Mouse (Mus musculus) right cerebral cortex, postnatal 4 days (tissue): ENCODE measurements at regions not wholly inside any gene's neighbourhood (a gene's known extent, or its start where the extent isn't known, plus 50 kb on each side); places are given as distances from the start of the nearest gene placed in this dataset.
"Not testable (repeated sequence)": the region's sequence is repeated elsewhere in the genome, so short reads cannot be mapped to it uniquely, and the experiment has no call there.

Experiments used
- DNase-seq: peaks from one replicate; pipeline ENCODE4 v3.0.0-alpha.2; 2022

DNA sequence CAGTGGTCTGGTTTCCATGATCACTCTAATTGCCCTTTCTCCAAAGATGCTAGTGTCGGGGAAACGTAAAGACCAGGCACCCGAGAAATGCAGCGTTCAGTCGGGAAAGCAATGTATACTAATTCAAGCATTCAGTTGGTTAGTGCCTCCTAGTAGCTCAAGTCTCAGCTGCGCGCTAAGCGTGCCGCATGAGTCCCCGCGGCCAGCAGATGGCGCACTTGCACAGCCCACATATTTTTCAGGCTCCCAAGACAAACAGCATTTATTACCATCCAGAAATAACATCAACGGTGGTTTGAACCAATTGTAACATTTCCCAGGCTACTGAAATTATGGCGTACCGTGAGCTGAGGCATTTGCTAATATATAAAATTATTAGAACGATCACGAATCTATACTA is 222.3 kb downstream of the Brms1l start:
- DNase-seq = peak; percentile 98

DNA sequence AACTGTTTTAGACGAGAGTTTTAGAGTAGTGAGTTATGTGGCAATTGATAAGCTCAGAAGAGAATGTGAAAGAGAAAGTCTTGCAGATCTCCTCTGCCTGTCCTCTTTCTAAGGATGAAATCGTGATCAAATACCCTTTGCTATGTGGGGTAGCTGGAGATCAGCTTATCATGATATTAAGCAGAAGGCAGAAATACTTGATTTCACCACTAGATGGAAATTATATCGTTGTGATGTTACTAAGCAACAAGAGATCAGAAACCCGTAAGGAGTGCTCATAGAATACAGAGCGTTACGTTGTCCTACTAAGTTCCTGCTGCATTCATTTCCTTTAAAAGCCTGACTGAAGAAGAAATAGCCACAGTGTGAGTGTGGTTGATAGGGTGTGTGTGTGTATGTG is 219.3 kb downstream of the Brms1l start:
- no peak for DNase-seq

GRCm38 (mm10) chr12:56046050-56046449 is 209.9 kb downstream of the Brms1l start:
- DNase-seq = no peak

DNA sequence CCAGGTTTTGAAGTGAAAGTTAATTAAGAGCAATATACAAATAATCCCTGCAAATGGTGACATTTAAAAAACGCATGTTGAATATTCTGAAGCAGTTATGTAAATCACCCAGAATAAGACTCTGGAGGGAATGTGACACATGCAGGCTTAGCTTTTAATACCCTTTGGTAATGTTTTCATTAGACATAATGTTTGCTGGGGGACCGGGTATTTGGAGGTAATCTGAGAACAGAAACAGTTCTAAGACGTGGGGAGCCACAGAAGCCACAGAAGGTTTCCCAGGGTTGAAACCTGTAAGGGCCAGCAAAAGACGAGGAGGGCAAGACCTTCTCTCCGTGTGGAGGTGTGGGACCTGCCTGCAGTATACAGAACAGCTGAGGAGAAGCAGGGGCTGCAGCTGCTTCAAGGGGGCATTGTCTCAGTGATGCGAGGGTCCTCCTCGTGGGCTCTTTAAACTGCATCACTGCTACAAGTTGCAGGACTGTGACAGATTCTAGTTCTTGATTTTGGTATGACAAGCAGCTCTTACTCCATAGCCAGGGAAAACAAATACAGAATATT is 184.9 kb downstream of the Brms1l start:
- DNase-seq = no peak

GRCm38 (mm10) chr12:56020547-56020946 is 184.4 kb downstream of the Brms1l start:
- no peak for DNase-seq

GRCm38 (mm10) chr12:56009976-56010375 is 173.9 kb downstream of the Brms1l start:
- no peak for DNase-seq

GRCm38 (mm10) chr12:56005846-56006245 is 169.7 kb downstream of the Brms1l start:
- no peak for DNase-seq

GRCm38 (mm10) chr12:56005321-56005720 is 169.2 kb downstream of the Brms1l start:
- no peak for DNase-seq

GRCm38 (mm10) chr12:56004479-56004878 is 168.4 kb downstream of the Brms1l start:
- DNase-seq = no peak

DNA sequence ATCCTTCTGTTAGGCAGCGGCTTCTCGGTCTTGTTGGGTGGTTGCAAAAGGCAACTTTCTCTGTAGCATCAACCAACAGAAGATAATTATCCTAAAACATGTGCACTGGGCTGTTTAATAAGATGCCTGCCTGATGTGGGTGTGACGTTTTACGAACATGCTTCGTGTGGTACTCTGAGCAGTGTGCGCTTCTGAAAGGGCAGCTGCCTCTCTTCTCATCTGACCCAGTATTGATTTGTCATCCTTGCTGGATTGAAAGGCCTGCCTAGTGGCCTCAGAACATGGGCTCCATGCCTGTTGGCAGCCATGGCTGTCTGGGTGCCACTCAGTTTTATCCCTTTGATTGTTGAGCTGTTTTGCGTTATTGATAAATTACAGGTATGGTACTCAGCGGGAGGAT is 167.4 kb downstream of the Brms1l start:
- DNase-seq = no peak

GRCm38 (mm10) chr12:55996585-55997377 is 160.7 kb downstream of the Brms1l start:
- no peak for DNase-seq

DNA sequence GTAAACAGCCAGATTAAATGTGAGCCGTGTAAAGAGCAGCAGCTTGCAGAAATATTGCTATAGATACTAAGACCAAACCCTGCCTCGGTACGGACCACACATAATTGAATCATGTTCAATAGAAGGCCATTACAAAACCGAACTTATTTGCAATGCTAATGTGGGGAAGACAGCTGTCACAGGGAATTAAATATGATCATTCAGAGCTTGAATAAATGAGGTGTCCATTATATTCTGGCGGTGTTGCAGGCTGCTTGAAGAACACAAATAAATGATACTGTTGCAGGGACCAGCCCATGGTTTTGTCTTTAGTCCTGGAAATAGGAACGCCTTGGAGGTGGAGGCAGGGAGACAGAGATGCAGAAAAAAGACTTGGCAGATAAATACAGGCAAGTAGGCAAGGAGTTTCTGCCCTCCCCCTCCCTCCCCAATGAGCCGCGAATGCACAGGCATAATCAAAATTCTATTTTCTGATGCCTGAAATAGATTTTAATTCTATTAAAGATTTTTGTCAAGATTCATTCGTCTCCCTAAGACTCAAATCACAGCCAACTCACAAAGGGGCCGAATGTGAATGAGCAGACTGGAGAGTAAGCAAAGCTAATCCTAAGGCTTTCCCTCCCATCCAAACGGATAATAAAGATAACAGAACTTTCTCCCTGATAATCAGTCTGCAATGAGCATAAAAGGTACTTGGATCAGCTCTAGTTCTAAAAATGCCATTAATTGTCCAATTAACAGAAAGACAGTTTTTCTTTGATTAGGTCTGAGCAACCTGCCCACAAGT is 147.6 kb downstream of the Brms1l start:
- DNase-seq = no peak

DNA sequence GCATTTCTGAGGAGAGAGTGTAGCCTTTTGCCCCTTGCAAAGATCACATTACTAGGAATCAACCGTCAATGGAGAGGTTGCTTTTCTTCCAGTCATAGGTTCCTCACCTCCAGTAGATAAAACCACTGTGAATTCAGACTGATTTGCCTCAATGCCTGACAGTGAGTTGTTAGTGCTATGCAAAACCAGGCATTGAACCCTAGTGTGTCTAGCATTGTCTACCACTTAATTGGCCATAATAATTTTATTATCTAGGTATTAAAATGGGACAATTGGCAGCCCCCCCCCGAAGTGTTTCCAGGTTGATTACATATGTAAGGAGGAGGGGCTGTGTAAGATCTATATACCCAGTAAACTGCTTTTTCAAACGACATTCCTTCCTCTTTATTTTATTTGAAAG is 147.0 kb downstream of the Brms1l start:
- no peak for DNase-seq

DNA sequence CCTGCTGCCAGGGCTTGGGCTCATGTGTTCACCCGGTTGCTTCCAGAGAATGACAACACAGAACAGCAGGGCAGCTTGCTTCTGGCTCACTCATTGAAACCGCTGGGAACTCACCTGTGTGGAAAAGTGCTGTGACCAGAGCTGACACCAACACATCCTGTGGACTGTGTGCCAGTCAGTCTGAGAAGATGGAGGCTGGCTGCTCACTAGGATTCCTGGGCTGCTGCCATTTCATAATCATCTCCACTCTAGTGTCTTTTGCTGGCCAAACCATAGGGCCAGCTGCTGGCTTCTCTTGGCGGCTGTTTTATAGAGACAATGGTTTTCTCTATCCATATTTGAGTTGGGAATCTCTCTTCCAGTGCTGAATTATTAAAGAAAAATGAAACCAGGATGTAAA is 138.1 kb downstream of the Brms1l start:
- DNase-seq = no peak

DNA sequence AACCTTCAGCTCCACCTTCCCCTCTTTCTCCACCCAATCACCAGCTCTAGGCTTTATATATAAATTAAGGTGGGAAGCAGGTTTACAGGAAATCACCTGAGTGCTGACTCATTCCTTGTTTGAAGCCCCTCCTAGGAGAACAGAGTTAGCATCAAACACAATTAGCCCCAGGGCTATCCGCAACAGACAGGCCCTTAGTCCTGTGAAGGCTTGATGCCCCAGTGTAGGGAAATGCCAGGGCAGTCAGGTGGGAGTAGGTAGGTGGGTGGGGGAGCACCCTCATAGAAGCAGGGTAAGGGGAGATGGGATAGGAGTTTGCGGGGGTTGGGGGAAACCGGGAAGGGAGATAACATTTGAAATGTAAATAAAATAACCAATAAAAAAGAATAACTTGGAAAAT is 123.2 kb downstream of the Brms1l start:
- DNase-seq = not testable (repeated sequence)

DNA sequence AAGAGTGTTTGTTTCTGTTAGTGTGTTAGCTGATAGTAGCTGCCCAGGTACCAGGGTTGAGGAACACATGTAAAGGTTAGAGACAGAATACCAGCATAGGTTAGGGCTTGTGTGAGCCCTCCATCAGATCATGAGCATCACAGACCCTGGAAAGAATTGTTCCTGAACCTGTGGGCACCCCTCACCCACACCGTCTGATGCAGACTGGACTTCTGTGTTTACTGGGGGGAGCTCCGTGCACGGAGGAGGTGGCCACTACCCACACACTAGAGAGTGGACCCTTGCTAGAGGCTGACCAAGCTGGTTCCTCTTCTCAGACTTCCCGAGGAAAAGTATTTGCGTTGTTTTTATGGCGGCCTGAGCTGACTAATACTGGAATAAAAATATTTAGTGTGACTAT is 104.4 kb downstream of the Brms1l start:
- no peak for DNase-seq

GRCm38 (mm10) chr12:55939281-55940142 is 103.4 kb downstream of the Brms1l start:
- peak; percentile 9 for DNase-seq

GRCm38 (mm10) chr12:55934172-55934571 is 98.0 kb downstream of the Brms1l start:
- DNase-seq = no peak

GRCm38 (mm10) chr12:55933417-55933816 is 97.3 kb downstream of the Brms1l start:
- no peak for DNase-seq

- no peak for DNase-seq
These were observed 94.3 kb downstream of the Brms1l start for GRCm38 (mm10) chr12:55930468-55930867.

GRCm38 (mm10) chr12:55926974-55927321 is 90.8 kb downstream of the Brms1l start:
- DNase-seq = no peak

GRCm38 (mm10) chr12:55926276-55926973 is 90.3 kb downstream of the Brms1l start:
- no peak for DNase-seq
